Mouse (Mus musculus): ENCODE measurements at regions not wholly inside any gene's neighbourhood (a gene's known extent, or its start where the extent isn't known, plus 50 kb on each side); places are given as distances from the start of the nearest gene placed in this dataset.
"Not testable (repeated sequence)": the region's sequence is repeated elsewhere in the genome, so short reads cannot be mapped to it uniquely, and the experiment has no call there.

- no peak overlapping the region for H3K4me2 ChIP-seq (replicated peaks; ENCODE audit: low read depth, low read length, severe bottlenecking)
- WGBS: 57% methylated on average over 7 of the region's 10 CpGs
- DNase-seq (ENCODE audit: low spot score) (no peak), ATAC-seq (ENCODE audit: low FRiP score, low read depth) (0 out of 2 replicates have a peak, but pooled peaks have one; percentile 23)
- H3K27ac ChIP-seq (replicated peaks; ENCODE audit: low read depth, low read length): no peak overlapping the region
- no peaks in the 10 kb centered on the region; the same call in 1 of the 2 replicates for H3K4me1 ChIP-seq (ENCODE audit: control insufficient read depth, insufficient read depth, low read length)
- no peaks in the 10 kb centered on the region for H3K36me3 ChIP-seq (ENCODE audit: control insufficient read depth, insufficient read depth, low read length)
- no peak overlapping the region for H3K4me3 ChIP-seq (replicated peaks; ENCODE audit: low read length)
- H3K9ac ChIP-seq (ENCODE audit: low read depth, low read length, severe bottlenecking): no peak overlapping the region
- no peak for TF ChIP-seq POLR2A (IDR thresholded peaks at IDR 0.05; ENCODE audit: borderline replicate concordance, extremely low read depth, insufficient read depth, insufficient read length)
- H3K9me3 ChIP-seq (ENCODE audit: control insufficient read depth, low read length): no peaks in the 10 kb centered on the region
- H3K27me3 ChIP-seq (ENCODE audit: control insufficient read depth, insufficient read depth, low read length): no peaks in the 10 kb centered on the region
Observed at GRCm38 (mm10) chr14:120806553-120806893, 104.5 kb upstream of the Ipo5 start.

- H3K27ac ChIP-seq (replicated peaks; ENCODE audit: low read depth, low read length): no peak overlapping the region
- no peak for ATAC-seq (ENCODE audit: low FRiP score, low read depth)
- no peak overlapping the region for H3K4me3 ChIP-seq (replicated peaks; ENCODE audit: low read length)
- H3K9ac ChIP-seq (ENCODE audit: low read depth, low read length, severe bottlenecking): no peak overlapping the region
- no peaks in the 10 kb centered on the region; the same call in 1 of the 2 replicates for H3K4me1 ChIP-seq (ENCODE audit: control insufficient read depth, insufficient read depth, low read length)
- TF ChIP-seq POLR2A (IDR thresholded peaks at IDR 0.05; ENCODE audit: borderline replicate concordance, extremely low read depth, insufficient read depth, insufficient read length): no peak
- H3K36me3 ChIP-seq (ENCODE audit: control insufficient read depth, insufficient read depth, low read length): no peaks in the 10 kb centered on the region
- WGBS: 89% methylated on average over 6 of the region's 6 CpGs
- H3K27me3 ChIP-seq (ENCODE audit: control insufficient read depth, insufficient read depth, low read length): no peaks in the 10 kb centered on the region
- no peaks in the 10 kb centered on the region for H3K9me3 ChIP-seq (ENCODE audit: control insufficient read depth, low read length)
- no peak for DNase-seq (ENCODE audit: low spot score)
- H3K4me2 ChIP-seq (replicated peaks; ENCODE audit: low read depth, low read length, severe bottlenecking): no peak overlapping the region
Observed at GRCm38 (mm10) chr14:120809321-120809720, 101.7 kb upstream of the Ipo5 start.

- H3K27ac ChIP-seq (replicated peaks; ENCODE audit: low read depth, low read length): no peak overlapping the region
- DNase-seq (ENCODE audit: low spot score) (no peak), ATAC-seq (ENCODE audit: low FRiP score, low read depth) (no peak)
- TF ChIP-seq POLR2A (IDR thresholded peaks at IDR 0.05; ENCODE audit: borderline replicate concordance, extremely low read depth, insufficient read depth, insufficient read length): no peak
- H3K4me2 ChIP-seq (replicated peaks; ENCODE audit: low read depth, low read length, severe bottlenecking): no peak overlapping the region
- H3K4me1 ChIP-seq (ENCODE audit: control insufficient read depth, insufficient read depth, low read length): no peaks in the 10 kb centered on the region
- H3K4me3 ChIP-seq (replicated peaks; ENCODE audit: low read length): no peak overlapping the region
- WGBS: 82% methylated on average over 9 of the region's 9 CpGs
- no peaks in the 10 kb centered on the region for H3K9me3 ChIP-seq (ENCODE audit: control insufficient read depth, low read length)
- no peak overlapping the region for H3K9ac ChIP-seq (ENCODE audit: low read depth, low read length, severe bottlenecking)
- H3K27me3 ChIP-seq (ENCODE audit: control insufficient read depth, insufficient read depth, low read length): no peaks in the 10 kb centered on the region
- H3K36me3 ChIP-seq (ENCODE audit: control insufficient read depth, insufficient read depth, low read length): no peaks in the 10 kb centered on the region
Observed at GRCm38 (mm10) chr14:120813938-120814337, 97.1 kb upstream of the Ipo5 start.

GRCm38 (mm10) chr14:120815126-120815525, 95.9 kb upstream of the Ipo5 start:
- H3K4me2 ChIP-seq (replicated peaks; ENCODE audit: low read depth, low read length, severe bottlenecking); H3K27me3 ChIP-seq (ENCODE audit: control insufficient read depth, insufficient read depth, low read length); H3K9me3 ChIP-seq (ENCODE audit: control insufficient read depth, low read length); H3K36me3 ChIP-seq (ENCODE audit: control insufficient read depth, insufficient read depth, low read length); ATAC-seq (ENCODE audit: low FRiP score, low read depth); H3K4me3 ChIP-seq (replicated peaks; ENCODE audit: low read length); H3K9ac ChIP-seq (ENCODE audit: low read depth, low read length, severe bottlenecking); H3K27ac ChIP-seq (replicated peaks; ENCODE audit: low read depth, low read length); H3K4me1 ChIP-seq (ENCODE audit: control insufficient read depth, insufficient read depth, low read length); DNase-seq (ENCODE audit: low spot score): not testable (repeated sequence)
- WGBS: 82% methylated on average over 3 of the region's 3 CpGs

- Histone ChIP-seq H3K9me3 (ENCODE audit: control insufficient read depth, low read length) (no peaks in the 10 kb centered on the region), H3K27me3 (ENCODE audit: control insufficient read depth, insufficient read depth, low read length) (no peaks in the 10 kb centered on the region), H3K4me2 (replicated peaks; ENCODE audit: low read depth, low read length, severe bottlenecking) (no peak overlapping the region), H3K36me3 (ENCODE audit: control insufficient read depth, insufficient read depth, low read length) (no peaks in the 10 kb centered on the region), H3K4me3 (replicated peaks; ENCODE audit: low read length) (no peak overlapping the region), H3K4me1 (ENCODE audit: control insufficient read depth, insufficient read depth, low read length) (no peaks in the 10 kb centered on the region), H3K27ac (replicated peaks; ENCODE audit: low read depth, low read length) (no peak overlapping the region), H3K9ac (ENCODE audit: low read depth, low read length, severe bottlenecking) (no peak overlapping the region)
- 96% methylated on average over 2 of the region's 2 CpGs for WGBS
- no peak for DNase-seq (ENCODE audit: low spot score)
- no peak for ATAC-seq (ENCODE audit: low FRiP score, low read depth)
- no peak for TF ChIP-seq POLR2A (IDR thresholded peaks at IDR 0.05; ENCODE audit: borderline replicate concordance, extremely low read depth, insufficient read depth, insufficient read length)
Observed at GRCm38 (mm10) chr14:120816529-120816928, 94.5 kb upstream of the Ipo5 start.

- H3K36me3 ChIP-seq (ENCODE audit: control insufficient read depth, insufficient read depth, low read length): no peaks in the 10 kb centered on the region
Observed at GRCm38 (mm10) chr14:120826187-120826586, 84.8 kb upstream of the Ipo5 start.

GRCm38 (mm10) chr14:120830389-120830835, 80.6 kb upstream of the Ipo5 start:
- not testable (repeated sequence) for H3K4me2 ChIP-seq (replicated peaks; ENCODE audit: low read depth, low read length, severe bottlenecking); H3K27ac ChIP-seq (replicated peaks; ENCODE audit: low read depth, low read length); H3K9ac ChIP-seq (ENCODE audit: low read depth, low read length, severe bottlenecking); H3K4me1 ChIP-seq (ENCODE audit: control insufficient read depth, insufficient read depth, low read length); H3K36me3 ChIP-seq (ENCODE audit: control insufficient read depth, insufficient read depth, low read length); H3K27me3 ChIP-seq (ENCODE audit: control insufficient read depth, insufficient read depth, low read length); H3K4me3 ChIP-seq (replicated peaks; ENCODE audit: low read length); H3K9me3 ChIP-seq (ENCODE audit: control insufficient read depth, low read length)
- ATAC-seq (ENCODE audit: low FRiP score, low read depth): peak; percentile 35; the same call in 1 of the 2 replicates
- peak; percentile 82 for DNase-seq (ENCODE audit: low spot score)
- 28% methylated on average over 20 of the region's 20 CpGs for WGBS

More at GRCm38 (mm10) chr14:120826187-120826586, 84.8 kb upstream of the Ipo5 start:
- H3K9ac ChIP-seq (ENCODE audit: low read depth, low read length, severe bottlenecking): no peak overlapping the region
- no peaks in the 10 kb centered on the region for H3K4me1 ChIP-seq (ENCODE audit: control insufficient read depth, insufficient read depth, low read length)
- H3K4me3 ChIP-seq (replicated peaks; ENCODE audit: low read length): no peak overlapping the region
- no peaks in the 10 kb centered on the region for H3K27me3 ChIP-seq (ENCODE audit: control insufficient read depth, insufficient read depth, low read length)
- ATAC-seq (ENCODE audit: low FRiP score, low read depth) (no peak), DNase-seq (ENCODE audit: low spot score) (no peak)
- TF ChIP-seq POLR2A (IDR thresholded peaks at IDR 0.05; ENCODE audit: borderline replicate concordance, extremely low read depth, insufficient read depth, insufficient read length): no peak
- H3K27ac ChIP-seq (replicated peaks; ENCODE audit: low read depth, low read length): no peak overlapping the region
- H3K4me2 ChIP-seq (replicated peaks; ENCODE audit: low read depth, low read length, severe bottlenecking): no peak overlapping the region
- H3K9me3 ChIP-seq (ENCODE audit: control insufficient read depth, low read length): no peaks in the 10 kb centered on the region
- WGBS: 84% methylated on average over 4 of the region's 4 CpGs
